Mouse (Mus musculus) CH12.LX (cell line): ENCODE data around the gene Cldn16. TPM values are rescaled to one million over a fixed set of nuclear protein-coding genes. Genes with fewer than 3 reads are reported as not detected.

Experiments used
- DNase-seq: peaks from one replicate; pipeline ENCODE4 v3.0.0-alpha.2; 2013; ENCODE audit errors: extremely low read depth
- H3K27ac ChIP-seq: 2 replicates; pipeline ENCODE4 v1.5.1; 2012; ENCODE audit warnings: low read depth, mild to moderate bottlenecking, control low read depth, moderate library complexity; ENCODE audit not compliant: insufficient read depth
- H3K27me3 ChIP-seq: replicated peaks from 2 replicates; pipeline ENCODE3; 2012; ENCODE audit warnings: inconsistent platforms
- H3K36me3 ChIP-seq, 2 experiments: replicated peaks in 1 of 2; 2 replicates each; pipeline versions ENCODE3 to v1.6.1; 2012; ENCODE audit warnings: inconsistent platforms in 1 of 2, low read length in 1 of 2, mild to moderate bottlenecking in 1 of 2, mixed read lengths in 1 of 2, moderate library complexity in 1 of 2; ENCODE audit not compliant: control insufficient read depth in 1 of 2, insufficient read depth in 1 of 2
- H3K4me1 ChIP-seq, 2 experiments: 2 replicates each; pipeline ENCODE4 v1.6.1; 2012; ENCODE audit warnings: inconsistent platforms in 1 of 2, moderate library complexity in 1 of 2; ENCODE audit not compliant: insufficient read depth in 2 of 2, control insufficient read depth in 1 of 2
- H3K4me2 ChIP-seq: 2 replicates; pipeline ENCODE4 v1.6.1; 2012; ENCODE audit warnings: low read depth, mild to moderate bottlenecking, control low read depth; ENCODE audit not compliant: poor library complexity, insufficient read depth, severe bottlenecking
- H3K4me3 ChIP-seq, 3 experiments: fragments of 150-350 bp in 1 of 3; sonication (generic) in 1 of 3; replicated peaks in 1 of 3; 2 replicates each; pipeline versions ENCODE3 to v1.5.1; 2011 to 2012; ENCODE audit warnings: low read depth in 2 of 3, low read length in 2 of 3, mild to moderate bottlenecking in 2 of 3, moderate library complexity in 2 of 3, control low read depth in 1 of 3, improper control_type of control experiment in 1 of 3, inconsistent platforms in 1 of 3, mixed read lengths in 1 of 3; ENCODE audit not compliant: poor library complexity in 1 of 3
- H3K79me2 ChIP-seq: replicated peaks from 2 replicates; pipeline ENCODE4 v1.6.1; 2012; ENCODE audit warnings: mild to moderate bottlenecking, moderate library complexity; ENCODE audit not compliant: control insufficient read depth, poor library complexity, insufficient read depth, severe bottlenecking; ENCODE audit errors: extremely low read depth
- H3K9ac ChIP-seq: 2 replicates; pipeline ENCODE4 v1.6.1; 2012; ENCODE audit warnings: low read depth, mild to moderate bottlenecking, control low read depth, moderate library complexity; ENCODE audit not compliant: insufficient read depth
- H3K9me3 ChIP-seq: replicated peaks from 2 replicates; pipeline ENCODE3; 2012; ENCODE audit warnings: low read length, inconsistent platforms, mixed read lengths
- BHLHE40 ChIP-seq: IDR thresholded peaks from 2 replicates; pipeline ENCODE4 v1.6.1; 2011; ENCODE audit warnings: mild to moderate bottlenecking, low read depth, low read length, improper control_type of control experiment
- CHD1 ChIP-seq: IDR thresholded peaks from 2 replicates; pipeline ENCODE4 v1.6.1; 2012; ENCODE audit warnings: low read depth, low read length, improper control_type of control experiment, inconsistent platforms
- CHD2 ChIP-seq: IDR thresholded peaks from 2 replicates; pipeline ENCODE4 v1.6.1; 2011; ENCODE audit warnings: low read length, improper control_type of control experiment
- E2F4 ChIP-seq: IDR thresholded peaks from 2 replicates; pipeline ENCODE4 v1.6.1; 2011; ENCODE audit warnings: low read depth, low read length, improper control_type of control experiment; ENCODE audit not compliant: insufficient replicate concordance
- ELF1 ChIP-seq: IDR thresholded peaks from 2 replicates; pipeline ENCODE4 v1.6.1; 2014; ENCODE audit warnings: low read depth, mild to moderate bottlenecking, inconsistent platforms, low read length, improper control_type of control experiment
- EP300 ChIP-seq: IDR thresholded peaks from 2 replicates; pipeline ENCODE4 v1.6.1; 2011; ENCODE audit warnings: low read length, improper control_type of control experiment
- ETS1 ChIP-seq: conservative IDR thresholded peaks from 2 replicates; pipeline ENCODE4 v1.6.1; 2012; ENCODE audit warnings: low read depth, mild to moderate bottlenecking, inconsistent platforms, low read length, improper control_type of control experiment, moderate library complexity
- GABPA ChIP-seq: IDR thresholded peaks from 2 replicates; pipeline ENCODE4 v1.6.1; 2012; ENCODE audit warnings: low read depth, low read length, improper control_type of control experiment, inconsistent platforms; ENCODE audit not compliant: insufficient replicate concordance
- HCFC1 ChIP-seq: IDR thresholded peaks from 2 replicates; pipeline ENCODE4 v1.6.1; 2012; ENCODE audit warnings: low read depth, mild to moderate bottlenecking, inconsistent platforms, low read length, improper control_type of control experiment
- JUN ChIP-seq: IDR thresholded peaks from 2 replicates; pipeline ENCODE4 v1.6.1; 2011; ENCODE audit warnings: low read depth, mild to moderate bottlenecking, low read length, improper control_type of control experiment, moderate library complexity; ENCODE audit not compliant: insufficient read depth
- MAFK ChIP-seq: IDR thresholded peaks from 2 replicates; pipeline ENCODE4 v1.6.1; 2011; ENCODE audit warnings: low read length, improper control_type of control experiment; ENCODE audit not compliant: insufficient replicate concordance
- MEF2A ChIP-seq: IDR thresholded peaks from 2 replicates; pipeline ENCODE4 v1.6.1; 2014; ENCODE audit warnings: low read depth, mild to moderate bottlenecking, inconsistent platforms, low read length, improper control_type of control experiment, borderline replicate concordance
- MYC ChIP-seq: IDR thresholded peaks from 2 replicates; pipeline ENCODE4 v1.6.1; 2011; ENCODE audit warnings: low read depth, mild to moderate bottlenecking, improper control_type of control experiment, low read length
- NELFE ChIP-seq: IDR thresholded peaks from 2 replicates; pipeline ENCODE4 v1.6.1; 2011; ENCODE audit warnings: low read depth, low read length, improper control_type of control experiment
- PAX5 ChIP-seq: IDR thresholded peaks from 2 replicates; pipeline ENCODE4 v1.6.1; 2012; ENCODE audit warnings: low read length, inconsistent platforms, mixed read lengths
- POLR2A ChIP-seq: IDR thresholded peaks from 2 replicates; pipeline ENCODE4 v1.6.1; 2011; ENCODE audit warnings: low read depth, mild to moderate bottlenecking, improper control_type of control experiment, low read length
- POLR2AphosphoS2 ChIP-seq: IDR thresholded peaks from 2 replicates; pipeline ENCODE4 v1.6.1; 2011; ENCODE audit warnings: low read depth, low read length, improper control_type of control experiment
- RCOR1 ChIP-seq: conservative IDR thresholded peaks from 2 replicates; pipeline ENCODE4 v1.6.1; 2012; ENCODE audit warnings: low read depth, mild to moderate bottlenecking, inconsistent platforms, low read length, improper control_type of control experiment
- SMC3 ChIP-seq: IDR thresholded peaks from 2 replicates; pipeline ENCODE4 v1.6.1; 2011; ENCODE audit warnings: low read depth, low read length, improper control_type of control experiment
- TCF12 ChIP-seq: IDR thresholded peaks from 2 replicates; pipeline ENCODE4 v1.6.1; 2014; ENCODE audit warnings: low read depth, mild to moderate bottlenecking, inconsistent platforms, low read length, improper control_type of control experiment
- UBTF ChIP-seq: IDR thresholded peaks from 2 replicates; pipeline ENCODE4 v1.6.1; 2012; ENCODE audit warnings: low read depth, mild to moderate bottlenecking, inconsistent platforms, low read length, improper control_type of control experiment, moderate library complexity
- ZKSCAN1 ChIP-seq: IDR thresholded peaks from 2 replicates; pipeline ENCODE4 v1.6.1; 2012; ENCODE audit warnings: low read depth, inconsistent platforms, low read length, improper control_type of control experiment, borderline replicate concordance
- dilution Hi-C: fragments of 300-500 bp; cut with MboI; formaldehyde crosslinking; loops from 2 replicates; pipeline ENCODE4 v1.14.3; 2020; ENCODE audit warnings: low sequenced_read_pairs; ENCODE audit not compliant: extremely low pct_unique_long_range_greater_than_20kb, extremely low pct_ligation_motif_present
- in situ Hi-C: fragments of 300-500 bp; cut with MboI; formaldehyde crosslinking; loops from 3 replicates; pipeline ENCODE4 v1.14.3; 2019; ENCODE audit warnings: low sequenced_read_pairs, low pct_ligation_motif_present, low pct_unique_long_range_greater_than_20kb, mixed read lengths
- polyA plus RNA-seq: library from polyadenylated mRNA; unstranded; fragments of >175 nt; gene quantifications from 2 replicates; pipeline ENCODE4 v1.2.1, GENCODE M21; 2012; ENCODE audit warnings: low read depth; ENCODE audit not compliant: insufficient read length
- total RNA-seq, 2 experiments: library from RNA; depleted of rRNA; stranded (reverse); fragments of 300-350 nt in 1 of 2; fragments of >200 nt in 1 of 2; gene quantifications; 2 replicates each; pipeline ENCODE4 v1.2.3; 2012 to 2014

The Cldn16 gene
- total RNA-seq (2012; rRNA removed) (not detected in 2 replicates), total RNA-seq (2014; rRNA removed) (not detected in 2 replicates), polyA plus RNA-seq (not detected in 2 replicates)

DNA sequence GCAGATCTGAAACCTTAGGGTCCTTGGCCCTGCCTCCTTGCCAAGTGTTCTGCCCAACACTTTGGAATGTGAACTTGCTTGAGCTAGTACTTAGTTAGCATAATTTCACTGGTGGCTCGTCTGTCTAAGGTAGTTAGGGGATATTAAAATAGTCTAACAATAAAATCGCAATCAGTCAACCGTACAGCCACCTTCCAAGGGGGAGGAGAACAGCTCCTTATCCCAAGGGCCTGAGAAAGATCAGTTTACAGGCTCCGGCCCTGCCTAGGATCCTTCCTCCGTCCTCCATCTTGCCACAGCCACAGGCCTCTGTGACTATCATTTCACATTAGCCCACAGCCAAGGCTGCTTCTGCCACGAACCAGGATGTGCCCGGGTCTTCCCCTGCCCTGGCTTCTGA lies at the start of gene Cldn16:
TSS of gene Cldn16 (plus strand) at position 301 of the 400 bp plus-strand sequence.
- 0 out of 4 replicates have a peak, but pooled peaks cover 0 to under 1% of the 10 kb centered on the region in 2 experiments for H3K4me1 ChIP-seq
- H3K36me3 ChIP-seq, result no peaks in the 10 kb centered on the region
- in situ Hi-C loops (no loop called here), dilution Hi-C loops (no loop called here)
- H3K27me3 ChIP-seq, result no peaks in the 10 kb centered on the region
- H3K9me3 ChIP-seq, result peaks cover 2% of the 10 kb centered on the region
- H3K4me2 ChIP-seq, result no peak within 1 kb of the TSS
- H3K79me2 ChIP-seq, result no peaks in the 10 kb centered on the region
- no peak within 1 kb of the TSS for H3K4me3 ChIP-seq
- no peak within 1 kb of the TSS for H3K27ac ChIP-seq
- DNase-seq, result no peak
- H3K9ac ChIP-seq, result no peak within 1 kb of the TSS
- TF ChIP-seq JUN (no peak), POLR2A (no peak), POLR2AphosphoS2 (no peak), TCF12 (no peak), MAFK (no peak), HCFC1 (no peak), CHD2 (no peak), SMC3 (no peak), EP300 (no peak), MEF2A (no peak)

DNA sequence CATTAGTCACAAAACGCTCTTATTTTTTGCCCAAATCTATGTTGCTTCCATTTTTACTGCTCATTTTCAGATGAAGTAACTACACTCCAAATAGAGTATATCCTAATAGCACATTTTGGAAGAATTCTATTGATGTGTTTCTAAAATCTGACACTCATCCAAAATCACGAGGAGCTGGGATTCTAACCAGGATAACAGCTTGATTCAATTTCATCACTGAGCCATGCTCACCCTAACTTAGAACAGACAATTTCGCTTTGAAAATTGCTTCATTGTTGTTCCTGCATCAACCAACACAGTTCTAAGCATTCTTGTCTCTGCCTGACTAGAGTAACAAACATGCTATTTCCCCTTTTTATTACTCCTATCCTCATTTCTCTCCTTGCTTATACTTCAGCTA lies 44.3 kb upstream of the Cldn16 start:
- H3K79me2 ChIP-seq, result no peaks in the 10 kb centered on the region
- 0 out of 4 replicates have a peak, but pooled peaks cover 0 to 2% of the 10 kb centered on the region in 2 experiments for H3K4me1 ChIP-seq
- DNase-seq, result no peak
- H3K9me3 ChIP-seq, result no peaks in the 10 kb centered on the region
- no peak overlapping the region for H3K4me2 ChIP-seq
- dilution Hi-C loops, result no loop called here
- in situ Hi-C loops, result no loop called here
- H3K27me3 ChIP-seq, result no peaks in the 10 kb centered on the region
- no peak overlapping the region for H3K4me3 ChIP-seq
- no peak overlapping the region for H3K9ac ChIP-seq
- no peaks in the 10 kb centered on the region for H3K36me3 ChIP-seq
- TF ChIP-seq CHD1, result no peak
- no peak for TF ChIP-seq PAX5
- no peak for TF ChIP-seq ZKSCAN1
- no peak for TF ChIP-seq MEF2A
- TF ChIP-seq ELF1, result no peak
- TF ChIP-seq E2F4, result no peak
- no peak for TF ChIP-seq GABPA
- no peak for TF ChIP-seq SMC3
- TF ChIP-seq RCOR1, result no peak
- no peak for TF ChIP-seq NELFE
- no peak for TF ChIP-seq HCFC1
- no peak for TF ChIP-seq BHLHE40
- no peak for TF ChIP-seq UBTF
- no peak for TF ChIP-seq MYC
- no peak for TF ChIP-seq POLR2A
- TF ChIP-seq ETS1, result no peak
- H3K27ac ChIP-seq, result no peak overlapping the region
